Mouse (Mus musculus): Measurements from ENCODE around the gene Saysd1.

The Saysd1 gene

GRCm38 (mm10) chr14:20112218-20112617, 26.1 kb downstream of the Saysd1 start:
- DNase-seq (ENCODE audit: low read depth, low spot score) = peak; percentile 69

- DNase-seq (ENCODE audit: low read depth, low spot score) = no peak
Measured at GRCm38 (mm10) chr14:20110945-20111344, 27.4 kb downstream of the Saysd1 start.

- no peak for DNase-seq (ENCODE audit: low read depth, low spot score)
Measured at GRCm38 (mm10) chr14:20106271-20106670, 32.1 kb downstream of the Saysd1 start.

- no peak for DNase-seq (ENCODE audit: low read depth, low spot score)
Measured at GRCm38 (mm10) chr14:20103207-20103606, 35.1 kb downstream of the Saysd1 start.

- DNase-seq (ENCODE audit: low read depth, low spot score) = no peak
Measured at GRCm38 (mm10) chr14:20098061-20098460, 40.3 kb downstream of the Saysd1 start.

- DNase-seq (ENCODE audit: low read depth, low spot score) = no peak
Measured at GRCm38 (mm10) chr14:20094942-20095341, 43.4 kb downstream of the Saysd1 start.

GRCm38 (mm10) chr14:20093493-20093892, 44.8 kb downstream of the Saysd1 start:
- peak; percentile 77 for DNase-seq (ENCODE audit: low read depth, low spot score)

- peak; percentile 71 for DNase-seq (ENCODE audit: low read depth, low spot score)
Measured at GRCm38 (mm10) chr14:20084335-20084734, 54.0 kb downstream of the Saysd1 start.

GRCm38 (mm10) chr14:20082536-20083325, 55.6 kb downstream of the Saysd1 start:
- peak; percentile 98 for DNase-seq (ENCODE audit: low read depth, low spot score)

GRCm38 (mm10) chr14:20081937-20082533, 56.3 kb downstream of the Saysd1 start:
- DNase-seq (ENCODE audit: low read depth, low spot score) = no peak

- DNase-seq (ENCODE audit: low read depth, low spot score) = no peak
Measured at GRCm38 (mm10) chr14:20081084-20081483, 57.2 kb downstream of the Saysd1 start.

GRCm38 (mm10) chr14:20077181-20077580, 61.2 kb downstream of the Saysd1 start:
- DNase-seq (ENCODE audit: low read depth, low spot score) = no peak

- no peak for DNase-seq (ENCODE audit: low read depth, low spot score)
Measured at GRCm38 (mm10) chr14:20075544-20075943, 62.8 kb downstream of the Saysd1 start.

- no peak for DNase-seq (ENCODE audit: low read depth, low spot score)
Measured at GRCm38 (mm10) chr14:20074759-20075158, 63.6 kb downstream of the Saysd1 start.

- peak; percentile 44 for DNase-seq (ENCODE audit: low read depth, low spot score)
Measured at GRCm38 (mm10) chr14:20070629-20071028, 67.7 kb downstream of the Saysd1 start.

- peak; percentile 73 for DNase-seq (ENCODE audit: low read depth, low spot score)
Measured at GRCm38 (mm10) chr14:20068365-20068764, 70.0 kb downstream of the Saysd1 start.

- DNase-seq (ENCODE audit: low read depth, low spot score) = peak; percentile 91
Measured at GRCm38 (mm10) chr14:20067293-20068074, 70.8 kb downstream of the Saysd1 start.

GRCm38 (mm10) chr14:20064771-20065170, 73.6 kb downstream of the Saysd1 start:
- DNase-seq (ENCODE audit: low read depth, low spot score) = no peak

GRCm38 (mm10) chr14:20048481-20048835, 89.9 kb downstream of the Saysd1 start:
- DNase-seq (ENCODE audit: low read depth, low spot score) = peak; percentile 85

GRCm38 (mm10) chr14:20047814-20048480, 90.4 kb downstream of the Saysd1 start:
- no peak for DNase-seq (ENCODE audit: low read depth, low spot score)

- DNase-seq (ENCODE audit: low read depth, low spot score) = no peak
Measured at GRCm38 (mm10) chr14:20047291-20047690, 91.0 kb downstream of the Saysd1 start.

GRCm38 (mm10) chr14:20044036-20044435, 94.3 kb downstream of the Saysd1 start:
- no peak for DNase-seq (ENCODE audit: low read depth, low spot score)

Measured in ZHBTc4 (cell line).